In the genomic region with DNA sequence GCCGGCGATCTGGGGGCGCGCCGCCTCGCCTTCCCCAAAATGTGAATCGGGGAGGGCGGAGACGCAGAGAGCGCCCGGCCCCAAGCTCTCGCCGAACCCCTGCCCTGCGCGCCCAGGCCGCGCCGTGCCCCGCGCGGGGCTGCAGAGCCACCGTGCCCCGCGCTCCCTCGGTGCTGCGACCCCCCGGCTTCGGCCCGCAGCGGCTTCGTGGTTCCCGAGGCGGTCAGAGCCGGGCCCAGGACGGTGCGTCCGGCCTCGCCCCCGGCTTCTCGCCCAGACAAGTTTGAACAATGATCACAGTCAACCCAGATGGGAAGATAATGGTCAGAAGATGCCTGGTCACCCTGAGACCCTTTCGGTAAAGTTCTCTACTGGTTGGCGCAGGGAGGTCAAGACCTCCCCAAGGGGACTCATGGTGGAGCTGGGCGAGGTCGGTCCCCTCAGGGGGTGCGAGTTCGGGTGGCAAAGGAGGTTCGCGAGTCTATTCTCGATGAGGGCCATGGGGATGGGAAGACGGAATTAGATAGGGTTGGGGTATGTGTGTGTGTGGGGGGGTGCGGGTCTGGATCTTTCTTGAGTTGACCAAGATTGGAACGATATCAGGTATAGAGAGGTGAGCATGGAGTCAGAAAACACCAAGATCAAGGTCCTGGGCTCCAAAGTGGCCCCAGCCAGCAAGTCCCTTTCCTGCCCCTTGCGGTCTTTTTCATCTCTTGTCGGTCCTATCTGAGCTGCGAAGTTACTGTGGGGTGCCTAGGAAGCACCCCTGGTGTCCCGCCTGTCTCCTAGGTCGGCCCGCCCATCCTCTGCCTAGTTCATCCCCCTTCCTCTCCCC, we compare ENCODE assay signal across 7 mouse cellular contexts. TPM values are rescaled to one million over a fixed set of nuclear protein-coding genes. Genes with fewer than 3 reads are reported as not detected.
DNase-seq lines count a peak whose midpoint lies in the region; ATAC-seq lines count a peak whose summit lies in the region.

No protein-coding gene starts in this region.

- H3K36me3 ChIP-seq in liver, embryonic 11.5 days (ENCODE audit: control insufficient read depth, insufficient read depth, low read length), result no peaks in the 10 kb centered on the region
- H3K36me3 ChIP-seq in forebrain, embryonic 10.5 days (replicated peaks), result peaks cover 14% of the 10 kb centered on the region
- no peaks in the 10 kb centered on the region for H3K36me3 ChIP-seq in limb, embryonic 10.5 days
- H3K36me3 ChIP-seq in neural tube, embryonic 15.5 days, result peaks cover 12% of the 10 kb centered on the region

- H3K27me3 ChIP-seq in liver, embryonic 11.5 days (replicated peaks; ENCODE audit: control insufficient read depth, insufficient read depth, low read length), result peaks cover 77% of the 10 kb centered on the region
- peaks cover 91% of the 10 kb centered on the region for H3K27me3 ChIP-seq in forebrain, embryonic 10.5 days (ENCODE audit: poor library complexity, severe bottlenecking)
- peaks cover 95% of the 10 kb centered on the region for H3K27me3 ChIP-seq in limb, embryonic 10.5 days (ENCODE audit: low read depth, poor library complexity, severe bottlenecking)
- H3K27me3 ChIP-seq in neural tube, embryonic 15.5 days (replicated peaks), result peaks cover 13% of the 10 kb centered on the region; the same call in 1 of the 2 replicates

- H3K4me3 ChIP-seq in liver, embryonic 11.5 days (ENCODE audit: low read depth, low read length), result peak overlapping the region; percentile 57
- peak overlapping the region; percentile 77 for H3K4me3 ChIP-seq in forebrain, embryonic 10.5 days
- peak overlapping the region; percentile 63 for H3K4me3 ChIP-seq in limb, embryonic 10.5 days
- H3K4me3 ChIP-seq in neural tube, embryonic 15.5 days (replicated peaks), result peak overlapping the region; percentile 61

- no peak overlapping the region for H3K27ac ChIP-seq in liver, embryonic 11.5 days (ENCODE audit: low read depth, low read length)
- peak overlapping the region; percentile 94 for H3K27ac ChIP-seq in forebrain, embryonic 10.5 days
- peak overlapping the region; percentile 91 for H3K27ac ChIP-seq in limb, embryonic 10.5 days
- peak overlapping the region; percentile 81 for H3K27ac ChIP-seq in neural tube, embryonic 15.5 days (replicated peaks)

- peak overlapping the region; percentile 30; the same call in 1 of the 2 replicates for H3K9ac ChIP-seq in liver, embryonic 11.5 days (ENCODE audit: low read depth, low read length)
- peak overlapping the region; percentile 90 for H3K9ac ChIP-seq in neural tube, embryonic 15.5 days (replicated peaks)

- DNase-seq in liver, embryonic 11.5 days (ENCODE audit: low spot score), result no peak
- DNase-seq in liver, result no peak
- peak; percentile 36 for DNase-seq in forebrain, embryonic 10.5 days (ENCODE audit: extremely low spot score, low spot score)
- DNase-seq in limb, embryonic 10.5 days (ENCODE audit: low spot score), result peak; percentile 56
- no peak for DNase-seq in right cerebral cortex, postnatal 10 days (ENCODE audit: low spot score in 2 of 2)
- no peak for DNase-seq in cerebellum, adult 9-10 months

- H3K4me1 ChIP-seq in liver, embryonic 11.5 days (replicated peaks; ENCODE audit: control insufficient read depth, insufficient read depth, low read length), result no peaks in the 10 kb centered on the region
- H3K4me1 ChIP-seq in forebrain, embryonic 10.5 days, result peaks cover 49% of the 10 kb centered on the region
- peaks cover 29% of the 10 kb centered on the region for H3K4me1 ChIP-seq in limb, embryonic 10.5 days
- H3K4me1 ChIP-seq in neural tube, embryonic 15.5 days, result peaks cover 54% of the 10 kb centered on the region

- ATAC-seq in liver, embryonic 11.5 days (replicated peaks; ENCODE audit: low FRiP score), result no peak
- ATAC-seq in neural tube, embryonic 15.5 days (ENCODE audit: low FRiP score), result peak; percentile 42

- H3K4me2 ChIP-seq in liver, embryonic 11.5 days, result peak overlapping the region; percentile 89
- peak overlapping the region; percentile 74 for H3K4me2 ChIP-seq in neural tube, embryonic 15.5 days

- no peaks in the 10 kb centered on the region for H3K9me3 ChIP-seq in liver, embryonic 11.5 days (ENCODE audit: control insufficient read depth, low read length)
- H3K9me3 ChIP-seq in forebrain, embryonic 10.5 days, result no peaks in the 10 kb centered on the region
- H3K9me3 ChIP-seq in limb, embryonic 10.5 days (replicated peaks), result no peaks in the 10 kb centered on the region
- H3K9me3 ChIP-seq in neural tube, embryonic 15.5 days (replicated peaks), result no peaks in the 10 kb centered on the region

- 5% methylated on average over 57 of the region's 58 CpGs for WGBS in liver, embryonic 11.5 days
- WGBS in forebrain, embryonic 10.5 days, result 2% methylated on average over 58 of the region's 58 CpGs
- under 1% methylated on average over 57 of the region's 58 CpGs for WGBS in limb, embryonic 10.5 days
- WGBS in neural tube, embryonic 15.5 days, result 1% methylated on average over 56 of the region's 58 CpGs

RNA-seq across cellular contexts. Expression of a gene that starts 0.7 kb away (rescaled TPM):
- polyA plus RNA-seq in liver, embryonic 11.5 days (2014; fragmentation: Nextera tagmentation; extraction: Ambion mirVana), result 0.27 and 0.39 TPM in 2 replicates
- 3.3 and 3.7 TPM in 2 replicates for polyA plus RNA-seq in forebrain, embryonic 10.5 days (2016; fragmentation: Nextera tagmentation; extraction: Ambion mirVana)
- 1.1 and 1.4 TPM in 2 replicates for polyA plus RNA-seq in limb, embryonic 10.5 days (2016; fragmentation: Nextera tagmentation; extraction: Ambion mirVana)
- polyA plus RNA-seq in neural tube, embryonic 15.5 days (2015; fragmentation: Nextera tagmentation; extraction: Ambion mirVana), result 20.1 and 25.0 TPM in 2 replicates

Comparison
In these comparisons a context has a peak if more than half of its experiments do, and no peak if none do; other contexts are left out.
1. DNase-seq: peak in forebrain, embryonic 10.5 days (single experiment) and limb, embryonic 10.5 days (single experiment); none in liver, embryonic 11.5 days (single experiment), liver (single experiment), right cerebral cortex, postnatal 10 days (0 of 2) and cerebellum, adult 9-10 months (single experiment).
2. Peak in every context shown above with its lines, with median percentiles within 50 percentile points of each other: H3K4me3 ChIP-seq.